In the genomic region with DNA sequence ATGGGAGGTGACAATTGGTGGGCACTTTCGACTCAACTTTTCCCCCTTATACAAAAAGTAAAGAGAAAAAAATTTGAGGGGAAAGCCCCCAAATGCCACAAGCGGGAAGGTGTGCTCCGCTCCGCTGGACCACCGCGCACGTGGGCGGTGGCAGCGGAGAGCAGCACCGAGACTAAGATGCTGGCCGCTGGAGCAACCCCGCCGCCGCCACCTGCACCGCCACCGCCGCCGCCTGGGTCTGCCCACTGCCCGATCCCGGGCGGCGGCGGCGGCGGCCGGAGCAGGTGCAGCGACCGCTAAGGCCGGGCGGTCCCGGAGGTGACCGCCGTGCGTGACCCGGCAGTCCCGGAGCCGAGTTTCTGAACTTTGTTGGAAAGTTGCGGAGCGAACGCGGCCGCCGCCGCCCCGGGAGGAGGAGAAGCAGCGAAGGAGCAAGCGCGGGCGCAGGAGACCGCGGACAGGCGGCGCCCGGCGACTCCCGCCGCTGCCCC, we compare ENCODE assay signal across 9 mouse cellular contexts. TPM values are rescaled to one million over a fixed set of nuclear protein-coding genes. Genes with fewer than 3 reads are reported as not detected.
DNase-seq lines count a peak whose midpoint lies in the region; ATAC-seq lines count a peak whose summit lies in the region.
"Had no signal": no experiment of that assay in that cellular context is flagged by ENCODE, and none has a peak within 500 bp of the region (broad histone marks: within the 10 kb centered on the region; RNA-seq: fewer than 3 reads in every experiment).

Gene Barhl2 (minus strand): TSS at position 181 of the 491 bp plus-strand sequence.

- peak within 1 kb of the TSS; percentile 51 for H3K4me3 ChIP-seq in kidney, embryonic 16.5 days (ENCODE audit: low read length)
- peak within 1 kb of the TSS; percentile 50 for H3K4me3 ChIP-seq in embryonic facial prominence, embryonic 15.5 days (replicated peaks)
- H3K4me3 ChIP-seq in intestine, embryonic 14.5 days (ENCODE audit: low read depth, low read length): peak within 1 kb of the TSS; percentile 44
- H3K4me3 ChIP-seq in neural tube, embryonic 12.5 days: peak within 1 kb of the TSS; percentile 47

- H3K4me1 ChIP-seq in kidney, embryonic 16.5 days (ENCODE audit: insufficient read depth, low read length): peaks cover 14% of the 10 kb centered on the region
- peaks cover 36% of the 10 kb centered on the region for H3K4me1 ChIP-seq in embryonic facial prominence, embryonic 15.5 days
- 0 out of 2 replicates have a peak, but pooled peaks cover 4% of the 10 kb centered on the region for H3K4me1 ChIP-seq in intestine, embryonic 14.5 days (replicated peaks; ENCODE audit: control insufficient read depth, insufficient read depth, low read length)
- peaks cover 29% of the 10 kb centered on the region for H3K4me1 ChIP-seq in neural tube, embryonic 12.5 days

- H3K4me2 ChIP-seq in kidney, embryonic 16.5 days (replicated peaks; ENCODE audit: low read depth, low read length): peak within 1 kb of the TSS; percentile 76
- peak within 1 kb of the TSS; percentile 93 for H3K4me2 ChIP-seq in embryonic facial prominence, embryonic 15.5 days (replicated peaks)
- H3K4me2 ChIP-seq in intestine, embryonic 14.5 days (ENCODE audit: low read length): peak within 1 kb of the TSS; percentile 70
- H3K4me2 ChIP-seq in neural tube, embryonic 12.5 days (replicated peaks): peak within 1 kb of the TSS; percentile 82

- no peaks in the 10 kb centered on the region for H3K9me3 ChIP-seq in kidney, embryonic 16.5 days (ENCODE audit: low read length)
- no peaks in the 10 kb centered on the region for H3K9me3 ChIP-seq in embryonic facial prominence, embryonic 15.5 days (replicated peaks)
- H3K9me3 ChIP-seq in intestine, embryonic 14.5 days (ENCODE audit: control insufficient read depth, low read length): no peaks in the 10 kb centered on the region
- H3K9me3 ChIP-seq in neural tube, embryonic 12.5 days: no peaks in the 10 kb centered on the region

- H3K36me3 ChIP-seq in kidney, embryonic 16.5 days (ENCODE audit: insufficient read depth, low read length): no peaks in the 10 kb centered on the region
- H3K36me3 ChIP-seq in embryonic facial prominence, embryonic 15.5 days: no peaks in the 10 kb centered on the region
- H3K36me3 ChIP-seq in intestine, embryonic 14.5 days (ENCODE audit: control insufficient read depth, insufficient read depth, low read length): no peaks in the 10 kb centered on the region
- H3K36me3 ChIP-seq in neural tube, embryonic 12.5 days: no peaks in the 10 kb centered on the region

- ATAC-seq in kidney, embryonic 16.5 days (ENCODE audit: low FRiP score, low TSS enrichment): no peak
- ATAC-seq in embryonic facial prominence, embryonic 15.5 days (ENCODE audit: insufficient number of reproducible peaks, low FRiP score, low TSS enrichment, low read depth): no peak
- peak; percentile 10; the same call in 1 of the 2 replicates for ATAC-seq in intestine, embryonic 14.5 days (replicated peaks; ENCODE audit: low FRiP score, low TSS enrichment, low read depth)
- ATAC-seq in neural tube, embryonic 12.5 days (ENCODE audit: low FRiP score, low read depth): peak; percentile 27

- WGBS in kidney, embryonic 16.5 days: under 1% methylated on average over 50 of the region's 57 CpGs
- WGBS in embryonic facial prominence, embryonic 15.5 days: under 1% methylated on average over 47 of the region's 57 CpGs
- 1% methylated on average over 33 of the region's 57 CpGs for WGBS in intestine, embryonic 14.5 days
- 0% methylated on average over 53 of the region's 57 CpGs for WGBS in neural tube, embryonic 12.5 days

- H3K9ac ChIP-seq in kidney, embryonic 16.5 days (replicated peaks; ENCODE audit: low read length): no peak within 1 kb of the TSS
- no peak within 1 kb of the TSS for H3K9ac ChIP-seq in embryonic facial prominence, embryonic 15.5 days
- no peak within 1 kb of the TSS for H3K9ac ChIP-seq in intestine, embryonic 14.5 days (ENCODE audit: low read length)
- peak within 1 kb of the TSS; percentile 38 for H3K9ac ChIP-seq in neural tube, embryonic 12.5 days

- no peak within 1 kb of the TSS for H3K27ac ChIP-seq in kidney, embryonic 16.5 days (ENCODE audit: low read length)
- no peak within 1 kb of the TSS for H3K27ac ChIP-seq in embryonic facial prominence, embryonic 15.5 days (replicated peaks)
- H3K27ac ChIP-seq in intestine, embryonic 14.5 days (ENCODE audit: low read depth): no peak within 1 kb of the TSS
- H3K27ac ChIP-seq in neural tube, embryonic 12.5 days: peak within 1 kb of the TSS; percentile 22; the same call in 1 of the 2 replicates

- no peak for DNase-seq in kidney, postnatal 25 days
- DNase-seq in intestine, embryonic 14.5 days (ENCODE audit: low spot score): peak; percentile 64
- DNase-seq in frontal cortex, postnatal 14 days (ENCODE audit: low spot score in 2 of 2): no peak
- DNase-seq in thymus, adult 18-20 months: no peak
- no peak for DNase-seq in embryo, embryonic 10 days (ENCODE audit: low spot score)

- H3K27me3 ChIP-seq in kidney, embryonic 16.5 days (ENCODE audit: insufficient read depth, low read length): peaks cover 96% of the 10 kb centered on the region
- peaks cover 96% of the 10 kb centered on the region for H3K27me3 ChIP-seq in embryonic facial prominence, embryonic 15.5 days
- peaks cover 100% of the 10 kb centered on the region for H3K27me3 ChIP-seq in intestine, embryonic 14.5 days (replicated peaks; ENCODE audit: control insufficient read depth, insufficient read depth, low read length)
- peaks cover 89% of the 10 kb centered on the region for H3K27me3 ChIP-seq in neural tube, embryonic 12.5 days (replicated peaks)

RNA-seq across cellular contexts. Expression of gene Barhl2, which starts in this region (rescaled TPM):
- polyA plus RNA-seq in kidney, embryonic 16.5 days (2015; fragmentation: Nextera tagmentation; extraction: Ambion mirVana): not detected in 2 replicates
- not detected in 2 replicates for polyA plus RNA-seq in embryonic facial prominence, embryonic 15.5 days (2015; fragmentation: Nextera tagmentation; extraction: Ambion mirVana)
- polyA plus RNA-seq in intestine, embryonic 14.5 days (2014; fragmentation: Nextera tagmentation; extraction: Ambion mirVana): not detected in 2 replicates
- 2.9 and 3.4 TPM in 2 replicates for polyA plus RNA-seq in neural tube, embryonic 12.5 days (2016; fragmentation: Nextera tagmentation; extraction: Ambion mirVana)
- polyA plus RNA-seq: Patski had no signal

Comparison
In these comparisons a context has a peak if more than half of its experiments do, and no peak if none do; other contexts are left out.
1. Peak in DNase-seq, ATAC-seq, H3K4me3 ChIP-seq and H3K4me2 ChIP-seq in intestine, embryonic 14.5 days; RNA of the gene not detected or under 1 TPM.